Mouse (Mus musculus) MEL (cell line): ENCODE results near the gene Mybphl. TPM values are rescaled to one million over a fixed set of nuclear protein-coding genes. Genes with fewer than 3 reads are reported as not detected.

ENCODE experiments used
- DNase-seq: peaks from one replicate; pipeline ENCODE4 v3.0.0; 2011; ENCODE audit warnings: low read depth, low spot score
- H3K27ac ChIP-seq: 2 replicates; pipeline ENCODE4 v1.5.1; 2012; ENCODE audit warnings: low read depth, mild to moderate bottlenecking, control low read depth, low read length, moderate library complexity; ENCODE audit not compliant: control insufficient read depth
- H3K27me3 ChIP-seq, 2 experiments: fragments of 150-350 bp in 1 of 2; sonication (generic) in 1 of 2; 2 replicates each; pipeline ENCODE4 v1.6.1; 2012; ENCODE audit warnings: low read length in 2 of 2, mild to moderate bottlenecking in 2 of 2, improper control_type of control experiment in 1 of 2, moderate library complexity in 1 of 2; ENCODE audit not compliant: insufficient read depth in 2 of 2, control insufficient read depth in 1 of 2
- H3K36me3 ChIP-seq, 2 experiments: 2 replicates each; pipeline ENCODE4 v1.6.1; 2012 to 2014; ENCODE audit warnings: low read length in 2 of 2, improper control_type of control experiment in 1 of 2, inconsistent platforms in 1 of 2, mild to moderate bottlenecking in 1 of 2; ENCODE audit not compliant: insufficient read depth in 2 of 2, control insufficient read depth in 1 of 2
- H3K4me1 ChIP-seq, 2 experiments: fragments of 150-350 bp in 1 of 2; sonication (generic) in 1 of 2; 2 replicates each; pipeline ENCODE4 v1.6.1; 2012; ENCODE audit warnings: low read length in 2 of 2, improper control_type of control experiment in 1 of 2, mild to moderate bottlenecking in 1 of 2; ENCODE audit not compliant: insufficient read depth in 2 of 2, control insufficient read depth in 1 of 2
- H3K4me3 ChIP-seq, 2 experiments: fragments of 150-350 bp in 1 of 2; sonication (generic) in 1 of 2; 2 replicates each; pipeline ENCODE4 v1.5.1; 2012; ENCODE audit warnings: low read depth in 2 of 2, low read length in 2 of 2, mild to moderate bottlenecking in 2 of 2, moderate library complexity in 2 of 2, control low read depth in 1 of 2, improper control_type of control experiment in 1 of 2; ENCODE audit not compliant: control insufficient read depth in 1 of 2, insufficient read depth in 1 of 2
- H3K79me2 ChIP-seq: 2 replicates; pipeline ENCODE4 v1.6.1; 2012; ENCODE audit warnings: mild to moderate bottlenecking, low read length, moderate library complexity; ENCODE audit not compliant: control insufficient read depth, poor library complexity, insufficient read depth
- H3K9ac ChIP-seq: 2 replicates; pipeline ENCODE4 v1.6.1; 2012; ENCODE audit warnings: low read depth, mild to moderate bottlenecking, control low read depth, low read length, moderate library complexity; ENCODE audit not compliant: control insufficient read depth, poor library complexity, severe bottlenecking
- H3K9me3 ChIP-seq: fragments of 150-350 bp; sonication (generic); replicated peaks from 2 replicates; pipeline ENCODE4 v1.6.1; 2012; ENCODE audit warnings: mild to moderate bottlenecking, low read length, improper control_type of control experiment, moderate library complexity; ENCODE audit not compliant: insufficient read depth
- CHD1 ChIP-seq: IDR thresholded peaks from 2 replicates; pipeline ENCODE4 v1.6.1; 2012; ENCODE audit warnings: low read depth, mild to moderate bottlenecking, inconsistent platforms, low read length, improper control_type of control experiment
- CHD2 ChIP-seq: IDR thresholded peaks from 2 replicates; pipeline ENCODE4 v1.6.1; 2011; ENCODE audit warnings: low read length, improper control_type of control experiment
- CTCF ChIP-seq, 3 experiments: IDR thresholded peaks in 2 of 3; conservative IDR thresholded peaks in 1 of 3; 2 replicates each; pipeline ENCODE4 v1.5.1; 2011 to 2012; ENCODE audit warnings: low read length in 3 of 3, low read depth in 2 of 3, mild to moderate bottlenecking in 2 of 3, improper control_type of control experiment in 1 of 3, inconsistent platforms in 1 of 3, mixed read lengths in 1 of 3, moderate library complexity in 1 of 3; ENCODE audit not compliant: control insufficient read depth in 1 of 3, insufficient read depth in 1 of 3, poor library complexity in 1 of 3, severe bottlenecking in 1 of 3
- E2F4 ChIP-seq: IDR thresholded peaks from 2 replicates; pipeline ENCODE4 v1.6.1; 2011; ENCODE audit warnings: low read depth, low read length, improper control_type of control experiment, borderline replicate concordance
- EP300 ChIP-seq, 2 experiments: IDR thresholded peaks; 2 replicates each; pipeline ENCODE4 v1.6.1; 2011; ENCODE audit warnings: improper control_type of control experiment in 2 of 2, low read length in 2 of 2, low read depth in 1 of 2, mild to moderate bottlenecking in 1 of 2
- ETS1 ChIP-seq: IDR thresholded peaks from 2 replicates; pipeline ENCODE4 v1.6.1; 2012; ENCODE audit warnings: low read depth, mild to moderate bottlenecking, inconsistent platforms, low read length, improper control_type of control experiment, moderate library complexity
- MAX ChIP-seq: IDR thresholded peaks from 2 replicates; pipeline ENCODE4 v1.6.1; 2011; ENCODE audit warnings: low read length, improper control_type of control experiment
- MEF2A ChIP-seq: IDR thresholded peaks from 2 replicates; pipeline ENCODE4 v1.6.1; 2014; ENCODE audit warnings: low read depth, mild to moderate bottlenecking, inconsistent platforms, low read length, improper control_type of control experiment; ENCODE audit not compliant: poor library complexity, insufficient replicate concordance, severe bottlenecking; ENCODE audit errors: extremely low read depth
- MYB ChIP-seq: IDR thresholded peaks from 2 replicates; pipeline ENCODE4 v1.6.1; 2011; ENCODE audit warnings: mild to moderate bottlenecking, low read depth, low read length, improper control_type of control experiment
- MYC ChIP-seq: IDR thresholded peaks from 2 replicates; pipeline ENCODE4 v1.6.1; 2011; ENCODE audit warnings: low read depth, mild to moderate bottlenecking, low read length, improper control_type of control experiment, moderate library complexity
- NELFE ChIP-seq: IDR thresholded peaks from 2 replicates; pipeline ENCODE4 v1.6.1; 2011; ENCODE audit warnings: low read depth, low read length, improper control_type of control experiment
- POLR2A ChIP-seq, 2 experiments: IDR thresholded peaks; 2 replicates each; pipeline ENCODE4 v1.6.1; 2011 to 2012; ENCODE audit warnings: low read length in 2 of 2, mild to moderate bottlenecking in 2 of 2, control low read depth in 1 of 2, improper control_type of control experiment in 1 of 2, low read depth in 1 of 2, moderate library complexity in 1 of 2; ENCODE audit not compliant: control insufficient read depth in 1 of 2, insufficient read depth in 1 of 2, poor library complexity in 1 of 2
- POLR2AphosphoS5 ChIP-seq: IDR thresholded peaks from 2 replicates; pipeline ENCODE4 v1.6.1; 2012; ENCODE audit warnings: low read depth, borderline replicate concordance, mild to moderate bottlenecking, inconsistent platforms, low read length, moderate library complexity, mixed read lengths
- SIN3A ChIP-seq: IDR thresholded peaks from 2 replicates; pipeline ENCODE4 v1.6.1; 2012; ENCODE audit warnings: low read length, improper control_type of control experiment, inconsistent platforms
- TBP ChIP-seq: IDR thresholded peaks from 2 replicates; pipeline ENCODE4 v1.8.0; 2011; ENCODE audit warnings: low read depth, low read length, improper control_type of control experiment
- USF2 ChIP-seq, 2 experiments: IDR thresholded peaks; 2 replicates each; pipeline ENCODE4 v1.6.1; 2011 to 2012; ENCODE audit warnings: improper control_type of control experiment in 2 of 2, low read length in 2 of 2, borderline replicate concordance in 1 of 2, inconsistent platforms in 1 of 2, low read depth in 1 of 2, mild to moderate bottlenecking in 1 of 2; ENCODE audit not compliant: insufficient read depth in 1 of 2
- ZC3H11A ChIP-seq: IDR thresholded peaks from 2 replicates; pipeline ENCODE4 v1.6.1; 2012; ENCODE audit warnings: low read depth, mild to moderate bottlenecking, inconsistent platforms, low read length, improper control_type of control experiment
- polyA plus RNA-seq, 2 experiments: library from polyadenylated mRNA; stranded (reverse) in 1 of 2; unstranded in 1 of 2; fragments of >175 nt in 1 of 2; fragments of >200 nt in 1 of 2; gene quantifications; 2 replicates each; pipeline versions ENCODE4 v1.2.1 to v1.2.4; 2012; ENCODE audit warnings: low replicate concordance in 2 of 2, low read depth in 1 of 2; ENCODE audit not compliant: insufficient read length in 2 of 2, insufficient read depth in 1 of 2, missing spikeins in 1 of 2
- total RNA-seq: library from RNA; depleted of rRNA; stranded (reverse); fragments of 300-350 nt; gene quantifications from 2 replicates; pipeline ENCODE4 v1.2.3, GENCODE M21; 2012

Gene Mybphl
- total and polyA plus RNA-seq, 3 experiments: not detected

DNA sequence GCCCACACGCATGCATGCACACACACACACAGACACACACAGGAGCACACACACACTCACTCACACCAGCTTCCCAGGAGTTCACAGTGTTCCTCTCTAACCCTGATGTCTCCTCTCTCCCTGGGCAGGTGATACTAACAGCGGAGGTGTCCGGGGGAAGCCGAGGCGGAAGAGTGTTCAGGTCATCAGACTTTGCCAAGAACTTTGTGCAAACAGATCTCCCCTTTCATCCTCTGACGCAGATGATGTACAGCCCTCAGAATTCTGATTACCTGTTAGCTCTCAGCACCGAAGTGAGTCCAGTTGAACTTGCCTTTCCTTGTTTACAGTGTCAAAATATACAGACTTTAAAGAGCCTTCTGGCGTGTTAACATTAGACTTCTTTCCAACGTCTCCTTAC is 39.2 kb upstream of the Mybphl start:
- no peak for DNase-seq
- TF ChIP-seq USF2 (IDR thresholded peaks at IDR 0.05; ENCODE audit: borderline replicate concordance in 1 of 2, insufficient read depth in 1 of 2, low read depth in 1 of 2, low read length in 2 of 2): no peak
- TF ChIP-seq, all 39 proteins: peak for 0

GRCm38 (mm10) chr3:108327275-108327674 is 37.4 kb upstream of the Mybphl start:
- no peak overlapping the region for H3K27ac ChIP-seq
- peaks cover 0 to 4% of the 10 kb centered on the region in 2 experiments; a peak in 2 of 4 replicates for H3K36me3 ChIP-seq
- H3K9ac ChIP-seq: no peak overlapping the region
- TF ChIP-seq TBP (no peak), ETS1 (no peak), POLR2AphosphoS5 (no peak), E2F4 (no peak), ZC3H11A (no peak), SIN3A (no peak), CTCF (IDR thresholded peaks at IDR 0.05 in 2 of 3, conservative IDR thresholded peaks at IDR 0.05 in 1 of 3; ENCODE audit: control insufficient read depth in 1 of 3, insufficient read depth in 1 of 3, low read depth in 2 of 3, low read length in 3 of 3, poor library complexity in 1 of 3, severe bottlenecking in 1 of 3) (no peak), MAX (no peak), MYB (no peak), NELFE (no peak), CHD2 (no peak), MEF2A (no peak), CHD1 (no peak)
- TF ChIP-seq, all 39 proteins: peak for 0
- Histone ChIP-seq H3K79me2 (no peaks in the 10 kb centered on the region), H3K27me3 (no peaks in the 10 kb centered on the region), H3K9me3 (no peaks in the 10 kb centered on the region), H3K4me1 (no peaks in the 10 kb centered on the region; a peak in 1 of 4 replicates), H3K4me3 (no peak overlapping the region)
- DNase-seq: no peak

More for the DNA sequence above, 39.2 kb upstream of the Mybphl start:
- H3K27me3 ChIP-seq: no peaks in the 10 kb centered on the region
- H3K4me1 ChIP-seq: peaks cover 0 to 4% of the 10 kb centered on the region in 2 experiments; a peak in 3 of 4 replicates
- H3K36me3 ChIP-seq: peaks cover 0 to 4% of the 10 kb centered on the region in 2 experiments; a peak in 1 of 4 replicates
- H3K9me3 ChIP-seq: no peaks in the 10 kb centered on the region
- H3K4me3 ChIP-seq: no peak overlapping the region
- H3K27ac ChIP-seq: no peak overlapping the region
- no peak overlapping the region for H3K9ac ChIP-seq
- H3K79me2 ChIP-seq: no peaks in the 10 kb centered on the region

- Histone ChIP-seq H3K27ac (no peak overlapping the region), H3K9me3 (no peaks in the 10 kb centered on the region), H3K9ac (no peak overlapping the region), H3K4me1 (no peaks in the 10 kb centered on the region; a peak in 1 of 4 replicates), H3K36me3 (peaks cover 0 to 4% of the 10 kb centered on the region in 2 experiments; a peak in 2 of 4 replicates), H3K4me3 (no peak overlapping the region), H3K27me3 (no peaks in the 10 kb centered on the region), H3K79me2 (no peaks in the 10 kb centered on the region)
- TF ChIP-seq POLR2A (IDR thresholded peaks at IDR 0.05; ENCODE audit: control insufficient read depth in 1 of 2, insufficient read depth in 1 of 2, low read depth in 1 of 2, low read length in 2 of 2, poor library complexity in 1 of 2) (no peak), MYC (no peak), EP300 (IDR thresholded peaks at IDR 0.05; ENCODE audit: low read depth in 1 of 2, low read length in 2 of 2) (no peak), USF2 (IDR thresholded peaks at IDR 0.05; ENCODE audit: borderline replicate concordance in 1 of 2, insufficient read depth in 1 of 2, low read depth in 1 of 2, low read length in 2 of 2) (no peak), CHD2 (no peak)
- DNase-seq: no peak
These were observed 36.8 kb upstream of the Mybphl start for GRCm38 (mm10) chr3:108327916-108328315.
